13 mouse cellular contexts compared by ENCODE assay signal in the genomic region with DNA sequence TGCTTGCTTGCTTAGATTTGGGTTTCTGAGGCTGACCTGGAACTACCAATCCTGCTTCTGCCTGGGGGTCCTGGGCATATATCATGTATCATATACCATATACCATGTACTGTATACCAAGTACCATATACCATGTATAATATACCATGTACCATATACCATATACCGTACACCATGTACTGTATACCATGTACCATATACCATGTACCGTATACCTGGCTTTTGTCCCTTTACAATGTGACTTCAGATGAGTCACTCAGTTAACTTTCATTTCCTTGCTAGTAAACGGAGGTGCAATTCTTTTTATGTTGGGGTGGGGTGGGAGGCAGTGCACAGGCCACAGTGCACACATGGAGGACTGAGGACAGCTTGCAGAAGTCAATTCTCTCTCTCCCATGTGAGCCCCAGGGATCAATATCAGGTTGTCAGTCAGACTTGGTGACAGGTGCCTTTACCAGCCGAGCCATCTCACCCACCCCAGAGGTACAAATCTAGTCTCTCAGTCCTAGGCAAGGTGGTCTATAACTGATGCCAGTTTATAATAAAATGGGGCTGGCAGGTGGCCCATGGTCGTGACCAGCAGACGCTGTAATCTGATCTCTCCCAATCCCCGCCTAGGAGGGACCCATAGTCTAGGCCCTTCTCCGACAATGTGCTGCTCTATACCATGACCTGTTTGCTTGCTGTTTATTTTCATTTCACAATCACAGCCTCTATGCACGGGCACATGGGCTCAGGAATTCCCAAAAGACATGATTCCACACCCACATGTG. TPM values are rescaled to one million over a fixed set of nuclear protein-coding genes. Genes with fewer than 3 reads are reported as not detected.
DNase-seq lines count a peak whose midpoint lies in the region; ATAC-seq lines count a peak whose summit lies in the region.
"Had no signal": no experiment of that assay in that cellular context is flagged by ENCODE, and none has a peak within 500 bp of the region (broad histone marks: within the 10 kb centered on the region; RNA-seq: fewer than 3 reads in every experiment).

No protein-coding gene starts in this region.

- peaks cover 13% of the 10 kb centered on the region for H3K36me3 ChIP-seq in kidney, embryonic 16.5 days (ENCODE audit: insufficient read depth, low read length)
- peaks cover 9% of the 10 kb centered on the region for H3K36me3 ChIP-seq in intestine, embryonic 16.5 days (ENCODE audit: control insufficient read depth, insufficient read depth, low read length)

- DNase-seq in cerebellum, adult 9-11 months, result peak; percentile 51
- DNase-seq in cerebellum, postnatal 36 days, result no peak
- no peak for DNase-seq in kidney, adult 11 months
- DNase-seq in retina, embryonic 14.5 days (ENCODE audit: low spot score), result no peak
- DNase-seq: gastrocnemius, postnatal 10 days had no signal

- H3K4me1 ChIP-seq in kidney, embryonic 16.5 days (ENCODE audit: insufficient read depth, low read length), result no peaks in the 10 kb centered on the region; the same call in 1 of the 2 replicates
- peaks cover 18% of the 10 kb centered on the region for H3K4me1 ChIP-seq in brown adipose tissue, adult 24 weeks (ENCODE audit: control insufficient read depth, insufficient read depth, insufficient read length, low read length)
- no peaks in the 10 kb centered on the region for H3K4me1 ChIP-seq in intestine, embryonic 16.5 days (ENCODE audit: control insufficient read depth, insufficient read depth, low read length)
- H3K4me1 ChIP-seq: midbrain, embryonic 12.5 days had no signal

- H3K9me3 ChIP-seq in kidney, embryonic 16.5 days (ENCODE audit: low read length), result no peaks in the 10 kb centered on the region
- no peaks in the 10 kb centered on the region for H3K9me3 ChIP-seq in intestine, embryonic 16.5 days (ENCODE audit: control insufficient read depth, low read length)
- H3K9me3 ChIP-seq: heart, embryonic 12.5 days; midbrain, embryonic 12.5 days had no signal

- H3K27ac ChIP-seq in kidney, embryonic 16.5 days (ENCODE audit: low read length), result no peak overlapping the region
- H3K27ac ChIP-seq in brown adipose tissue, adult 24 weeks (replicated peaks; ENCODE audit: low read depth, low read length), result peak overlapping the region; percentile 88
- H3K27ac ChIP-seq in intestine, embryonic 16.5 days (ENCODE audit: low read length), result no peak overlapping the region
- H3K27ac ChIP-seq: kidney, postnatal 0 days; midbrain, embryonic 12.5 days had no signal

- no peaks in the 10 kb centered on the region for H3K27me3 ChIP-seq in kidney, embryonic 16.5 days (ENCODE audit: insufficient read depth, low read length)
- no peaks in the 10 kb centered on the region for H3K27me3 ChIP-seq in intestine, embryonic 16.5 days (replicated peaks; ENCODE audit: control insufficient read depth, insufficient read depth, low read length)
- H3K27me3 ChIP-seq: heart, embryonic 12.5 days; midbrain, embryonic 12.5 days had no signal

- no peak overlapping the region for H3K4me2 ChIP-seq in kidney, embryonic 16.5 days (replicated peaks; ENCODE audit: low read depth, low read length)
- H3K4me2 ChIP-seq in intestine, embryonic 16.5 days (ENCODE audit: low read depth, low read length), result no peak overlapping the region
- H3K4me2 ChIP-seq: heart, embryonic 12.5 days; midbrain, embryonic 12.5 days had no signal

- ATAC-seq in kidney, embryonic 16.5 days (ENCODE audit: low FRiP score, low TSS enrichment), result 0 out of 2 replicates have a peak, but pooled peaks have one; percentile 32
- ATAC-seq in intestine, embryonic 16.5 days, result peak; percentile 73
- ATAC-seq: forebrain, embryonic 14.5 days had no signal

- H3K9ac ChIP-seq in kidney, embryonic 16.5 days (replicated peaks; ENCODE audit: low read length), result no peak overlapping the region
- H3K9ac ChIP-seq in intestine, embryonic 16.5 days (ENCODE audit: low read depth, low read length), result no peak overlapping the region
- H3K9ac ChIP-seq: heart, embryonic 12.5 days; midbrain, embryonic 12.5 days had no signal

- 38% methylated on average over 9 of the region's 9 CpGs for WGBS in kidney, embryonic 16.5 days
- WGBS in intestine, embryonic 16.5 days, result 46% methylated on average over 9 of the region's 9 CpGs

- H3K4me3 ChIP-seq in kidney, embryonic 16.5 days (ENCODE audit: low read length), result no peak overlapping the region
- H3K4me3 ChIP-seq in brown adipose tissue, adult 24 weeks (ENCODE audit: insufficient read depth, low read depth, low read length), result peak overlapping the region; percentile 67
- H3K4me3 ChIP-seq in intestine, embryonic 16.5 days (ENCODE audit: low read length), result no peak overlapping the region
- H3K4me3 ChIP-seq: heart, embryonic 12.5 days; midbrain, embryonic 12.5 days had no signal

RNA-seq across cellular contexts. Expression of a gene that starts 2.4 kb away (rescaled TPM):
- polyA plus RNA-seq in kidney, embryonic 16.5 days (2015; fragmentation: Nextera tagmentation; extraction: Ambion mirVana), result 0.81 and 1.2 TPM in 2 replicates
- 5,792 and 7,164 TPM in 2 replicates for polyA plus RNA-seq in brown adipose tissue, adult 24 weeks (2012; ENCODE audit: insufficient read depth, insufficient read length, missing spikeins)
- 0.40 and 0.45 TPM in 2 replicates for polyA plus RNA-seq in intestine, embryonic 16.5 days (2015; fragmentation: Nextera tagmentation; extraction: Ambion mirVana)
- polyA plus RNA-seq: G1E had no signal

RNA-seq across cellular contexts. Expression of a gene that starts 15.3 kb away (rescaled TPM):
- 324 and 325 TPM in 2 replicates for polyA plus RNA-seq in kidney, embryonic 16.5 days (2015; fragmentation: Nextera tagmentation; extraction: Ambion mirVana)
- 931 and 1,246 TPM in 2 replicates for polyA plus RNA-seq in brown adipose tissue, adult 24 weeks (2012; ENCODE audit: insufficient read depth, insufficient read length, missing spikeins)
- 377 and 385 TPM in 2 replicates for polyA plus RNA-seq in intestine, embryonic 16.5 days (2015; fragmentation: Nextera tagmentation; extraction: Ambion mirVana)

RNA-seq across cellular contexts. Expression of a gene that starts 36.0 kb away (rescaled TPM):
- 1.2 and 1.4 TPM in 2 replicates for polyA plus RNA-seq in kidney, embryonic 16.5 days (2015; fragmentation: Nextera tagmentation; extraction: Ambion mirVana)
- polyA plus RNA-seq in brown adipose tissue, adult 24 weeks (2012; ENCODE audit: insufficient read depth, insufficient read length, missing spikeins), result 0.67 and 2.2 TPM in 2 replicates
- polyA plus RNA-seq in intestine, embryonic 16.5 days (2015; fragmentation: Nextera tagmentation; extraction: Ambion mirVana), result 6.8 and 7.3 TPM in 2 replicates
- polyA plus RNA-seq: G1E had no signal

RNA-seq across cellular contexts. Expression of a gene that starts 43.7 kb away (rescaled TPM):
- 43.6 and 49.3 TPM in 2 replicates for polyA plus RNA-seq in kidney, embryonic 16.5 days (2015; fragmentation: Nextera tagmentation; extraction: Ambion mirVana)
- 5.0 and 9.6 TPM in 2 replicates for polyA plus RNA-seq in brown adipose tissue, adult 24 weeks (2012; ENCODE audit: insufficient read depth, insufficient read length, missing spikeins)
- 51.3 and 55.7 TPM in 2 replicates for polyA plus RNA-seq in intestine, embryonic 16.5 days (2015; fragmentation: Nextera tagmentation; extraction: Ambion mirVana)

Comparison
In these comparisons a context has a peak if more than half of its experiments do, and no peak if none do; other contexts are left out.
1. RNA of a gene that starts 2.4 kb away (polyA plus RNA-seq): 5,792 to 7,164 TPM in brown adipose tissue, adult 24 weeks; 0.81 to 1.2 TPM in kidney, embryonic 16.5 days and 0.40 to 0.45 TPM in intestine, embryonic 16.5 days; every median in the first group is over 1,000 times any median in the second.